Mouse (Mus musculus) lung, adult 2 months (tissue): ENCODE data around the gene Agmo.

Experiments
- CTCF ChIP-seq: fragments of 200-500 bp; IDR thresholded peaks from 2 replicates; pipeline ENCODE4 v1.5.1; 2011; ENCODE audit warnings: mild to moderate bottlenecking, low read length, control low read depth; ENCODE audit not compliant: insufficient read depth
- POLR2A ChIP-seq: fragments of 200-500 bp; IDR thresholded peaks from 2 replicates; pipeline ENCODE4 v1.6.1; 2011; ENCODE audit warnings: low read depth, mild to moderate bottlenecking, control low read depth, low read length, borderline replicate concordance; ENCODE audit errors: extremely low read depth

DNA sequence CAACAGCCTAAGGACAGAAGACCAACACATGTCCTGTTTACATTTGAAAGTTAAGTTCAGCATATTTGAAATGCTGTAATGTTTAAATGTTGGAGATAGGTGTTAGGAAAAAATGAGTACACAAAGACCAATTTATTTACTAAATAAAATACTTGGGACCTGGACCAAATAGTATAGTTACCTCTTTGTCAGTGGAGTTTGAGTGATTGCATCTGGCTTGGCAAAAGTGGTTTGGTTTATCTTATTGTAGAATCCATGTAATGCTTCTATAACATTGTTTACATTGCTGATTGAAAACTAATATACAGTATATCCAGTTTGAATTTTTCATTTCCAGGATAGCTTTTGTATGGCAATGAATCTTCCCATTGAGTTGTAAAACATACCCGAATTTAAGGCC, 193.0 kb downstream of the Agmo start:
- no peak for TF ChIP-seq POLR2A
- TF ChIP-seq CTCF, result no peak
